Mouse (Mus musculus): Measurements from ENCODE around the gene Ndufc1. TPM values are rescaled to one million over a fixed set of nuclear protein-coding genes. Genes with fewer than 3 reads are reported as not detected.

Gene Ndufc1
- polyA plus RNA-seq, 1 experiment from 2014 or later: 672 TPM

DNA sequence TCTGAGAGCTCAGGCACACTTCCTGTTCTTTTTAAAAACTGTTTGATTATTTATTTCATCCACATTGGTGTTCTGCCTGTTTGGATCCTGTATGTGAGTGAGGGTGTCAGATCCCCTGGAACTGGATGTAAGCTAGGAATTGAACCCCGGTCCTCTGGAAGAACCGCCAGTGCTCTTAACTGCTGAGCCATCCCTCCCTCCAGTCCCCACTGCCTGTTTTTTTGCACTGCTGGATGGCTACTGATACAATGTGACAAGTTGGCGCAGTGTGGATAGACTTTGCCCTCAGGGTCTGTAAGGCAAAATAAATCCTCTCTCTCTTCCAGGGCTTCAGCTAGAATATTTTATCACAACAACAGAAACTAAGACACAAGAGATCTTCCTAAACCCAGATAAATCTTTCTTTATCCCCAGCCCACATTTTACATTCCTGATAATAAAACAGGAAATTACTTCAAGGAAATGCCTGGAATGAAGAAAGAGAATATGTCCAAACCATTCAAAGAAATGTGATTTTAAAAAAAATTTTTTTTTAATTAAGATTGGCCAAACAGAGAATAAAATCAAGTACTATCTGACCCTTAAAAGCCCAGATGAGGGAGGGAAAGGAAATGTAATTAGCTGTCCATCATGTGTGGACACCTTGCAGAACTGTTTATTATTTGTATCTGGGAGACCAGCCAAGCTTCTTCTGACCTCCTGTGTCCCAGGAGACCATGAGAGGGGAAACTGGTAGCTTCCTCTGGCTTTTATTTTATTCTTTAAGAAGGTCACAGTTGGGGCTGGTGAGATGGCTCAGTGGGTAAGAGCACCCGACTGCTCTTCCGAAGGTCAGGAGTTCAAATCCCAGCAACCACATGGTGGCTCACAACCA, 28.8 kb downstream of the Ndufc1 start:
- H3K36me3 ChIP-seq (ENCODE audit: control insufficient read depth, insufficient read depth, low read length): no peaks in the 10 kb centered on the region
- no peaks in the 10 kb centered on the region for H3K9me3 ChIP-seq (ENCODE audit: control insufficient read depth, low read length)
- ATAC-seq (replicated peaks; ENCODE audit: low FRiP score): no peak
- no peak overlapping the region for H3K9ac ChIP-seq (ENCODE audit: low read length)
- H3K4me2 ChIP-seq (ENCODE audit: low read depth, low read length, severe bottlenecking): no peak overlapping the region
- 0 out of 2 replicates have a peak, but pooled peaks cover 2% of the 10 kb centered on the region for H3K4me1 ChIP-seq (replicated peaks; ENCODE audit: control insufficient read depth, insufficient read depth, low read length)
- H3K27me3 ChIP-seq (ENCODE audit: control insufficient read depth, insufficient read depth, low read length): no peaks in the 10 kb centered on the region
- DNase-seq (ENCODE audit: low spot score): no peak
- H3K4me3 ChIP-seq (ENCODE audit: low read depth, low read length): no peak overlapping the region
- no peak overlapping the region for H3K27ac ChIP-seq (ENCODE audit: low read depth, low read length)
- WGBS: 89% methylated on average over 5 of the region's 5 CpGs

- no peaks in the 10 kb centered on the region for H3K9me3 ChIP-seq (ENCODE audit: control insufficient read depth, low read length)
- H3K4me3 ChIP-seq (ENCODE audit: low read depth, low read length): no peak overlapping the region
- 0 out of 2 replicates have a peak, but pooled peaks cover 2% of the 10 kb centered on the region for H3K4me1 ChIP-seq (replicated peaks; ENCODE audit: control insufficient read depth, insufficient read depth, low read length)
- ATAC-seq (replicated peaks; ENCODE audit: low FRiP score): no peak
- H3K27ac ChIP-seq (ENCODE audit: low read depth, low read length): no peak overlapping the region
- no peaks in the 10 kb centered on the region for H3K27me3 ChIP-seq (ENCODE audit: control insufficient read depth, insufficient read depth, low read length)
- DNase-seq (ENCODE audit: low spot score): no peak
- H3K36me3 ChIP-seq (ENCODE audit: control insufficient read depth, insufficient read depth, low read length): no peaks in the 10 kb centered on the region
- 89% methylated on average over 3 of the region's 3 CpGs for WGBS
- 0 out of 2 replicates have a peak overlapping the region, but pooled peaks have one; percentile 24 for H3K9ac ChIP-seq (ENCODE audit: low read length)
- no peak overlapping the region; the same call in 1 of the 2 replicates for H3K4me2 ChIP-seq (ENCODE audit: low read depth, low read length, severe bottlenecking)
Measured at GRCm38 (mm10) chr3:51378665-51378946, 30.2 kb downstream of the Ndufc1 start.

GRCm38 (mm10) chr3:51377878-51378664, 30.7 kb downstream of the Ndufc1 start:
- peak overlapping the region; percentile 34; the same call in 1 of the 2 replicates for H3K4me2 ChIP-seq (ENCODE audit: low read depth, low read length, severe bottlenecking)
- 51% methylated on average over 31 of the region's 31 CpGs for WGBS
- peak overlapping the region; percentile 14; the same call in 1 of the 2 replicates for H3K4me3 ChIP-seq (ENCODE audit: low read depth, low read length)
- no peaks in the 10 kb centered on the region for H3K27me3 ChIP-seq (ENCODE audit: control insufficient read depth, insufficient read depth, low read length)
- no peak overlapping the region for H3K27ac ChIP-seq (ENCODE audit: low read depth, low read length)
- no peak for DNase-seq (ENCODE audit: low spot score)
- 0 out of 2 replicates have a peak, but pooled peaks cover 2% of the 10 kb centered on the region for H3K4me1 ChIP-seq (replicated peaks; ENCODE audit: control insufficient read depth, insufficient read depth, low read length)
- peak overlapping the region; percentile 24; the same call in 1 of the 2 replicates for H3K9ac ChIP-seq (ENCODE audit: low read length)
- no peak for ATAC-seq (replicated peaks; ENCODE audit: low FRiP score)
- no peaks in the 10 kb centered on the region for H3K36me3 ChIP-seq (ENCODE audit: control insufficient read depth, insufficient read depth, low read length)
- H3K9me3 ChIP-seq (ENCODE audit: control insufficient read depth, low read length): no peaks in the 10 kb centered on the region

DNA sequence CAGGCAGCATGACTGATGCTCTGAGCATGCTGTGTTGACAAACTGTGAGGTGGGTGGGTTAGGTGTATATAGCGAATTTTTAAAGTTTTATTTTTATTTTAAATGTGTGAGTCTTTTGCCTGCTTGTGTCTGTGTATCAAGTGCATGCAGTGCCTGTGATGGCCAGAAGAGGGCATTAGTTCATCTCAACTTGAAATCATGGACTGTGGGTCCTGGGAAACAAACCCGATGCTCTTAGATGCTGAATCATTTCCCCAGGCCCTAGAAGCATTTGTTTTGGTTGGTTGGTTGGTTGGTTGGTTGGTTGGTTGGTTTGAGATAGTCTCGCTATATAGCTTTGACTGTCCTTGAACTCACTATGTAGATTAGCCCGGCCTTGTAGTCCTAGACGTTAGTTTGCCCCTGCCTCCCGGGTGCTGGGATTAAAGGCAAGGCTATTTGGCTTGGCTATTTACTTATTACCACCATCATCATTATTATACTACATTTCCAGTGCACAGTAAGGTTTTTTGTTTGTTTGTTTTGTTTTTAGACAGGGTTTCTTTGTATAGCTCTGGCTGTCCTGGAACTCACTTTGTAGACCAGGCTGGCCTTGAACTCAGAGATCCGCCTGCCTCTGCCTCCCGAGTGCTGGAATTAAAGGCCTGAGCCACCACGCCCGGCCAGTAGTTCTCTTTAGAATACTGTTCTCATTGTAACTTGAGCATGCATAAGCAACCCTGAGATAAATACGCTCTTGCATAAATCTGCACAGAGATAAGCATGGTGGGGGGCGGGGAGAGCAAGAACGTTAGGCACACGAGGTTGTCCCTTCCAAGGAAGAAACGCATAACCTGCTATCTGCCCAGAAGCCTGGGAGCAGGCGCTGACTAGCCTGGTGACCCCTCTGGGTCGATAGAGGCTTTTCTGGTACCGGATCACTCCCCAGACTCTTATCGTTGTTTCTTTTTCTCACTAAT, 33.2 kb downstream of the Ndufc1 start:
- no peak overlapping the region for H3K4me3 ChIP-seq (ENCODE audit: low read depth, low read length)
- H3K27me3 ChIP-seq (ENCODE audit: control insufficient read depth, insufficient read depth, low read length): no peaks in the 10 kb centered on the region
- H3K27ac ChIP-seq (ENCODE audit: low read depth, low read length): no peak overlapping the region
- H3K36me3 ChIP-seq (ENCODE audit: control insufficient read depth, insufficient read depth, low read length): no peaks in the 10 kb centered on the region
- H3K4me1 ChIP-seq (replicated peaks; ENCODE audit: control insufficient read depth, insufficient read depth, low read length): 0 out of 2 replicates have a peak, but pooled peaks cover 2% of the 10 kb centered on the region
- DNase-seq (ENCODE audit: low spot score) (peak; percentile 67), ATAC-seq (replicated peaks; ENCODE audit: low FRiP score) (no peak)
- H3K9ac ChIP-seq (ENCODE audit: low read length): no peak overlapping the region
- no peak overlapping the region for H3K4me2 ChIP-seq (ENCODE audit: low read depth, low read length, severe bottlenecking)
- H3K9me3 ChIP-seq (ENCODE audit: control insufficient read depth, low read length): no peaks in the 10 kb centered on the region
- 87% methylated on average over 19 of the region's 19 CpGs for WGBS

- H3K27ac ChIP-seq (ENCODE audit: low read depth, low read length): no peak overlapping the region
- no peaks in the 10 kb centered on the region for H3K36me3 ChIP-seq (ENCODE audit: control insufficient read depth, insufficient read depth, low read length)
- H3K27me3 ChIP-seq (ENCODE audit: control insufficient read depth, insufficient read depth, low read length): no peaks in the 10 kb centered on the region
- no peak for ATAC-seq (replicated peaks; ENCODE audit: low FRiP score)
- no peak for DNase-seq (ENCODE audit: low spot score)
- WGBS: 76% methylated on average over 5 of the region's 5 CpGs
- 0 out of 2 replicates have a peak, but pooled peaks cover 2% of the 10 kb centered on the region for H3K4me1 ChIP-seq (replicated peaks; ENCODE audit: control insufficient read depth, insufficient read depth, low read length)
- H3K4me3 ChIP-seq (ENCODE audit: low read depth, low read length): no peak overlapping the region
- H3K4me2 ChIP-seq (ENCODE audit: low read depth, low read length, severe bottlenecking): no peak overlapping the region
- H3K9ac ChIP-seq (ENCODE audit: low read length): no peak overlapping the region
- H3K9me3 ChIP-seq (ENCODE audit: control insufficient read depth, low read length): no peaks in the 10 kb centered on the region
Measured at GRCm38 (mm10) chr3:51373544-51373943, 35.2 kb downstream of the Ndufc1 start.

DNA sequence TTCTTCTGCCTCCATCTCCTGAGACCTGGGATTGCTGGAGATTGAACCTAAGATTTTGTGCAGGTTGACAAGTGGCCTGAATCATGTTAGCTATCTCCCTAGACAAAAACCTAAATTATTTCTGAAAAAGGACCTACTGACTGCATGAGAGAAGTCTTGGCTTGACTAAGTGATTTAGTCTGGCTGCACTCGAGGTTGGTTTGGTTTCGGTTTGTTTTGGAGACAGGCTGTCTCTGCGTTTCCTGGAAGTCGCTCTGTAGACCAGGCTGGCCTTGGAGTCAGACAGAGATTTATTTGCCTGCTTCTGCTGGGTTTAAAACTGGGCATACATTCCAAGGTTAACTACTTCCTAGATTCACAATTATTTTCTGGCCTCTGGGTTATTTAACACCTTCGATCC, 35.9 kb downstream of the Ndufc1 start:
- no peak overlapping the region for H3K4me2 ChIP-seq (ENCODE audit: low read depth, low read length, severe bottlenecking)
- no peak overlapping the region for H3K9ac ChIP-seq (ENCODE audit: low read length)
- H3K9me3 ChIP-seq (ENCODE audit: control insufficient read depth, low read length): no peaks in the 10 kb centered on the region
- WGBS: 84% methylated on average over 5 of the region's 5 CpGs
- no peak overlapping the region for H3K4me3 ChIP-seq (ENCODE audit: low read depth, low read length)
- no peaks in the 10 kb centered on the region for H3K36me3 ChIP-seq (ENCODE audit: control insufficient read depth, insufficient read depth, low read length)
- H3K27ac ChIP-seq (ENCODE audit: low read depth, low read length): no peak overlapping the region
- no peaks in the 10 kb centered on the region for H3K27me3 ChIP-seq (ENCODE audit: control insufficient read depth, insufficient read depth, low read length)
- DNase-seq (ENCODE audit: low spot score): no peak
- no peaks in the 10 kb centered on the region for H3K4me1 ChIP-seq (replicated peaks; ENCODE audit: control insufficient read depth, insufficient read depth, low read length)
- ATAC-seq (replicated peaks; ENCODE audit: low FRiP score): no peak

DNA sequence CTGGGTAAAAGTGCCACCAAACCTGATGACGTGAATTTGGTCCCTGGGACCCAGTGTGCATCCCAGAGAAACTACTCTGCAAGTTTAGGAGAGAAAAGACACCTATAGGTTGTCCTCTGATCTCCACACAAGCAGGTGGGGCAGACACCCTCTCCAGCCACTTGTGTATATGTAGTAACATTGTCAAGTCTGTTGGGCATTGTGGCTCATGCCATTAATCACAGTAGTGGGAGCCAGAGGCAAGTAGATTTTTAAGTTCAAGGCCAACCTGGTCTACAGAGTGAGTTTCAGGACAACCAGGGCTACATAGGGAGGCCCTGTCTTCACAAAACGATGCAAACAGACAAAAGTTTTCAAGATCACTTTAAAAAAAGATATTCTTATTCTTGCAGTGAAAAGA, 37.0 kb downstream of the Ndufc1 start:
- Histone ChIP-seq H3K4me2 (ENCODE audit: low read depth, low read length, severe bottlenecking) (no peak overlapping the region), H3K4me3 (ENCODE audit: low read depth, low read length) (no peak overlapping the region), H3K9ac (ENCODE audit: low read length) (no peak overlapping the region), H3K27ac (ENCODE audit: low read depth, low read length) (no peak overlapping the region), H3K4me1 (replicated peaks; ENCODE audit: control insufficient read depth, insufficient read depth, low read length) (no peaks in the 10 kb centered on the region), H3K36me3 (ENCODE audit: control insufficient read depth, insufficient read depth, low read length) (no peaks in the 10 kb centered on the region), H3K9me3 (ENCODE audit: control insufficient read depth, low read length) (no peaks in the 10 kb centered on the region), H3K27me3 (ENCODE audit: control insufficient read depth, insufficient read depth, low read length) (no peaks in the 10 kb centered on the region)
- 68% methylated on average over 2 of the region's 2 CpGs for WGBS
- DNase-seq (ENCODE audit: low spot score) (no peak), ATAC-seq (replicated peaks; ENCODE audit: low FRiP score) (no peak)

GRCm38 (mm10) chr3:51368011-51368410, 40.8 kb downstream of the Ndufc1 start:
- H3K4me2 ChIP-seq (ENCODE audit: low read depth, low read length, severe bottlenecking): no peak overlapping the region
- no peak for ATAC-seq (replicated peaks; ENCODE audit: low FRiP score)
- H3K9me3 ChIP-seq (ENCODE audit: control insufficient read depth, low read length): no peaks in the 10 kb centered on the region
- no peaks in the 10 kb centered on the region for H3K4me1 ChIP-seq (replicated peaks; ENCODE audit: control insufficient read depth, insufficient read depth, low read length)
- no peak overlapping the region for H3K9ac ChIP-seq (ENCODE audit: low read length)
- no peaks in the 10 kb centered on the region for H3K36me3 ChIP-seq (ENCODE audit: control insufficient read depth, insufficient read depth, low read length)
- 88% methylated on average over 4 of the region's 4 CpGs for WGBS
- H3K27me3 ChIP-seq (ENCODE audit: control insufficient read depth, insufficient read depth, low read length): no peaks in the 10 kb centered on the region
- DNase-seq (ENCODE audit: low spot score): no peak
- H3K27ac ChIP-seq (ENCODE audit: low read depth, low read length): no peak overlapping the region
- H3K4me3 ChIP-seq (ENCODE audit: low read depth, low read length): no peak overlapping the region
